Mouse (Mus musculus) lung, embryonic 14.5 days (tissue): Measurements from ENCODE around the gene Gja4. TPM values are rescaled to one million over a fixed set of nuclear protein-coding genes. Genes with fewer than 3 reads are reported as not detected.

Source experiments
- ATAC-seq: fragments of 200-750 bp; cut with Nextera tagmentation; 2 replicates; pipeline ENCODE4 v1.8.0; 2017; ENCODE audit warnings: mild to moderate bottlenecking, moderate TSS enrichment, moderate library complexity; ENCODE audit not compliant: insufficient read depth
- DNase-seq: peaks from one replicate; pipeline ENCODE4 v3.0.0-alpha.2; 2015
- H3K27ac ChIP-seq: fragments of 300-500 bp; sonication (generic); 2 replicates; pipeline ENCODE4 v1.5.1; 2014; ENCODE audit warnings: low read depth, mild to moderate bottlenecking, moderate library complexity
- H3K27me3 ChIP-seq: fragments of 300-500 bp; sonication (generic); 2 replicates; pipeline ENCODE4 v1.6.1; 2014; ENCODE audit warnings: low read length, control low read depth; ENCODE audit not compliant: insufficient read depth
- H3K36me3 ChIP-seq: fragments of 300-500 bp; sonication (generic); 2 replicates; pipeline ENCODE4 v1.6.1; 2014; ENCODE audit warnings: control low read depth; ENCODE audit not compliant: insufficient read depth
- H3K4me1 ChIP-seq: fragments of 300-500 bp; sonication (generic); 2 replicates; pipeline ENCODE4 v1.6.1; 2014; ENCODE audit warnings: antibody characterized with exemption, control low read depth; ENCODE audit not compliant: insufficient read depth
- H3K4me2 ChIP-seq: fragments of 300-500 bp; sonication (generic); 2 replicates; pipeline ENCODE4 v1.6.1; 2014; ENCODE audit warnings: mild to moderate bottlenecking
- H3K4me3 ChIP-seq: fragments of 300-500 bp; sonication (generic); 2 replicates; pipeline ENCODE4 v1.5.1; 2014; ENCODE audit warnings: low read depth, low read length
- H3K9ac ChIP-seq: fragments of 300-500 bp; sonication (generic); 2 replicates; pipeline ENCODE4 v1.6.1; 2014
- H3K9me3 ChIP-seq: fragments of 300-500 bp; sonication (generic); 2 replicates; pipeline ENCODE4 v1.6.1; 2016; ENCODE audit warnings: low read depth, low read length, control low read depth
- CTCF ChIP-seq: IDR thresholded peaks from 2 replicates; pipeline ENCODE4 v1.5.1; 2016; ENCODE audit warnings: antibody characterized with exemption, low read depth
- WGBS: fragments of 180-500 bp; shearing (Covaris S2); extraction: QIAGEN DNeasy Blood & Tissue Kit; methylation state at CpG from one replicate; pipeline ENCODE4 v1.1.7; 2014; 5-methylcytosine and 5-hydroxymethylcytosine counted together
- polyA plus RNA-seq: library from polyadenylated mRNA; unstranded; fragments of >200 nt; fragmentation: Nextera tagmentation; extraction: Ambion mirVana; gene quantifications from 2 replicates; pipeline ENCODE4 v1.2.1, GENCODE M21; 2014

The Gja4 gene
- polyA plus RNA-seq: 24.0 and 26.1 TPM in 2 replicates

DNA sequence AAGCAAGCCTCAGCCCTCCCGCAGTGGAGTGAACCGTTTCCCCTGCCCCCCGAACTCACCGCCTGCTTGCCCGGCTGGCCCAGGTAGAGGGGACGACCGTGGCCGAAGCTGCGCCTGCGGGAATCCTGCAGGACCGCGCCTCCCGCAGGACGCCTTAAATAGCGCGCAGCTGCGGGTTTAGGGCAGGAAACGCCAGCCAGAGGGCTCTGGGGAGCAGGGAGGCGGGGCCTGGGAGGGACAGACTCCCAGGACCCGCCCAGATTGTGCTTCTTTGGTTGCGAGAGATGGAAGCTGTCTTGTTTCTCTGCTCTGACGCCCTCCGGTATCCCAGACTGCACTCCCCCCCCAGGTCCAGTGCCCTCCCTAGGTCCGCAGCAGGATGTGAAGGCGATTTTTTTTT, at the start of gene Gja4:
Gene Gja4, minus strand, starts transcription at position 179 of the 400 bp plus-strand sequence.
- Histone ChIP-seq H3K9ac (peak within 1 kb of the TSS; percentile 15), H3K4me1 (no peaks in the 10 kb centered on the region), H3K27ac (no peak within 1 kb of the TSS), H3K27me3 (peaks cover 18% of the 10 kb centered on the region), H3K4me2 (peak within 1 kb of the TSS; percentile 62), H3K4me3 (peak within 1 kb of the TSS; percentile 35), H3K36me3 (no peaks in the 10 kb centered on the region), H3K9me3 (no peaks in the 10 kb centered on the region)
- ATAC-seq: peak; percentile 88
- TF ChIP-seq CTCF: peak; percentile 65
- DNase-seq: peak; percentile 91
- WGBS: under 1% methylated on average over 25 of the region's 25 CpGs

GRCm38 (mm10) chr4:127363331-127363730, 49.5 kb upstream of the Gja4 start:
- Histone ChIP-seq H3K4me3 (no peak overlapping the region), H3K9me3 (no peaks in the 10 kb centered on the region), H3K27ac (no peak overlapping the region), H3K36me3 (no peaks in the 10 kb centered on the region), H3K9ac (no peak overlapping the region), H3K27me3 (no peaks in the 10 kb centered on the region), H3K4me2 (no peak overlapping the region), H3K4me1 (no peaks in the 10 kb centered on the region)
- WGBS: 52% methylated on average over 4 of the region's 4 CpGs
- DNase-seq (no peak), ATAC-seq (no peak)
- peak; percentile 27 for TF ChIP-seq CTCF

GRCm38 (mm10) chr4:127362520-127362919, 48.7 kb upstream of the Gja4 start:
- ATAC-seq (no peak), DNase-seq (no peak)
- WGBS: 93% methylated on average over 3 of the region's 3 CpGs
- no peaks in the 10 kb centered on the region for H3K36me3 ChIP-seq
- no peaks in the 10 kb centered on the region for H3K27me3 ChIP-seq
- no peak overlapping the region for H3K4me3 ChIP-seq
- no peak overlapping the region for H3K4me2 ChIP-seq
- no peak overlapping the region for H3K9ac ChIP-seq
- TF ChIP-seq CTCF: no peak
- H3K27ac ChIP-seq: no peak overlapping the region
- H3K4me1 ChIP-seq: no peaks in the 10 kb centered on the region
- H3K9me3 ChIP-seq: no peaks in the 10 kb centered on the region

DNA sequence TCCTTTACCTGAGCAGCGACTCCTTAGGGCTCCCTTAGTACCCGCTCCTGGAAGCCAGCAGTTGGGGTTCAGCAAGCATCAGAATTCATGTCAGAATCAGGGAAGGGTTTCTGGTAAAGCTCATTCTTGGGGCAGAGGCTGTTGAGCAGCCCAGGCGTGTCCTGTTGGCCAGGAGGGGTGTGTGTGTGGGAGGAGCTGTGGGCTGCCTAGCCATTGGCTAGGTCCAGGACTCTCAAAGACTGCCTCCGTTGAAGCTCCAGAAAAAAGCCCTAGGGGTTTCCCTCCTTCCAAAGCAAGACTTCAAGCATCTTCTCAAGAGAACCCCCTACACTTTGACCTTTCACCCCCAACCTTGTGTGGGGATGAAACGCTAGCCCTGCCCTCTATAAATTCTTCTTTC, 44.2 kb upstream of the Gja4 start, which contains the start of gene Gjb5:
Gene Gjb5, minus strand, starts transcription at position 164 of the 400 bp plus-strand sequence.
- Histone ChIP-seq H3K4me3 (no peak within 1 kb of the TSS), H3K9ac (no peak within 1 kb of the TSS)
- ATAC-seq: peak; percentile 76; the same call in 1 of the 2 replicates

GRCm38 (mm10) chr4:127354506-127355485, 41.0 kb upstream of the Gja4 start:
- ATAC-seq (peak; percentile 29; the same call in 1 of the 2 replicates), DNase-seq (peak; percentile 39)
- Histone ChIP-seq H3K4me3 (no peak overlapping the region), H3K27me3 (no peaks in the 10 kb centered on the region), H3K9ac (no peak overlapping the region), H3K9me3 (no peaks in the 10 kb centered on the region), H3K36me3 (no peaks in the 10 kb centered on the region), H3K4me1 (peaks cover 6% of the 10 kb centered on the region; the same call in 1 of the 2 replicates), H3K4me2 (no peak overlapping the region), H3K27ac (no peak overlapping the region)
- 22% methylated on average over 15 of the region's 15 CpGs for WGBS
- TF ChIP-seq CTCF: no peak

More for the DNA sequence above, 44.2 kb upstream of the Gja4 start, which contains the start of gene Gjb5:
- 23% methylated on average over 5 of the region's 5 CpGs for WGBS
- Histone ChIP-seq H3K27me3 (no peaks in the 10 kb centered on the region), H3K27ac (no peak within 1 kb of the TSS), H3K9me3 (no peaks in the 10 kb centered on the region), H3K4me1 (peaks cover 6% of the 10 kb centered on the region; the same call in 1 of the 2 replicates), H3K4me2 (peak within 1 kb of the TSS; percentile 7; the same call in 1 of the 2 replicates), H3K36me3 (no peaks in the 10 kb centered on the region)
- TF ChIP-seq CTCF: no peak
- peak; percentile 42 for DNase-seq

DNA sequence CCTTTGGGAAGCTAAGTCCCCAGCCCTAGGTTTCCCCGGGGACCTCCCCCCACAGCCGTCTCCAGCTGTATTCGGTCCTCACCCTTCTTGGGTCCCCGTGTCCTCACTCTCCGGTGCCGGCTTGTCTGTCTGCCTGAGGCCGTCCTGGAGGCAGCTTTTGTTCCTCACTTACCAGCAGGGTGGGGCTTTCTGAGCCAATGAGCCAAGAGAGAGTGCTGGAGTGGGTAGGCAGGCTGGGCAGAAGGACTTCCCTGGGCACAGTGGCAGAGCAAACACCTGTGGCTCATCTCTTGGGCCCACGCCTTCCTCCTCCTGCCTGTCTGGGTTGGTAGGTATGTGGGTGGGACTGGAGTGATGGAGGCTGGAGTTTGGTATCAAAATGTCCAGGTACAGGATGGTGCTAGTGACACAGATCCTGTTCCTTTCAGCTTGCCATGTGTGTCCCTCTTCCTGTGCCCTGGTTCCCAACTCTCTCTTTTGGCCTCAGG, 40.2 kb upstream of the Gja4 start, which contains the start of gene Gjb4:
Gene Gjb4, minus strand, starts transcription at position 131 of the 488 bp plus-strand sequence.
- 45% methylated on average over 8 of the region's 8 CpGs for WGBS
- Histone ChIP-seq H3K27ac (no peak within 1 kb of the TSS), H3K4me2 (no peak within 1 kb of the TSS), H3K9me3 (no peaks in the 10 kb centered on the region), H3K4me1 (peaks cover 6% of the 10 kb centered on the region; the same call in 1 of the 2 replicates), H3K9ac (no peak within 1 kb of the TSS), H3K27me3 (no peaks in the 10 kb centered on the region), H3K4me3 (no peak within 1 kb of the TSS), H3K36me3 (no peaks in the 10 kb centered on the region)
- no peak for TF ChIP-seq CTCF
- no peak for DNase-seq
- no peak for ATAC-seq

DNA sequence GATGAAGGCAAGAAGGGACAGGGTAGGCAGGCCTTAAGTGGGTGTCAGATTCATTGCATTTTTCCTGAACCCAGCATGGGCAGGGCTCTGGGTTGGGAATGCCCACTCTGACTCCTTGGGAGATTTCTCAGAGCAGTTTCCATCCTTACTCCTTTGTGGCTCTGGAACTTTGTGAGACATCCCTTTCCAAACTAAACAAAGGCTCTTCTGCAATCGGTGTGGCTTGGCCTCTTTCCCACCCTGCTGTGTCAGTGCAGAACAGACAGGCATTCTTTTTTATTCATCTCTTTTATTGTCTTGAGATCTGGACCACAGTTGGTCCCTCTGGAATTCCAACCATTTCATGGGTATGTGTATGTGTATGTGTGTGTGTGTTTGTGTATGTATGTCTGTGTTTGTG, 38.8 kb upstream of the Gja4 start:
- no peaks in the 10 kb centered on the region for H3K9me3 ChIP-seq
- no peaks in the 10 kb centered on the region for H3K27me3 ChIP-seq
- H3K4me2 ChIP-seq: no peak overlapping the region
- H3K9ac ChIP-seq: no peak overlapping the region
- no peak overlapping the region for H3K4me3 ChIP-seq
- DNase-seq: no peak
- ATAC-seq: no peak
- peaks cover 6% of the 10 kb centered on the region; the same call in 1 of the 2 replicates for H3K4me1 ChIP-seq
- no peaks in the 10 kb centered on the region for H3K36me3 ChIP-seq
- no peak for TF ChIP-seq CTCF
- H3K27ac ChIP-seq: no peak overlapping the region
- WGBS: 29% methylated on average over 1 of the region's 1 CpGs
